12 mouse cellular contexts compared by ENCODE assay signal in the genomic region with DNA sequence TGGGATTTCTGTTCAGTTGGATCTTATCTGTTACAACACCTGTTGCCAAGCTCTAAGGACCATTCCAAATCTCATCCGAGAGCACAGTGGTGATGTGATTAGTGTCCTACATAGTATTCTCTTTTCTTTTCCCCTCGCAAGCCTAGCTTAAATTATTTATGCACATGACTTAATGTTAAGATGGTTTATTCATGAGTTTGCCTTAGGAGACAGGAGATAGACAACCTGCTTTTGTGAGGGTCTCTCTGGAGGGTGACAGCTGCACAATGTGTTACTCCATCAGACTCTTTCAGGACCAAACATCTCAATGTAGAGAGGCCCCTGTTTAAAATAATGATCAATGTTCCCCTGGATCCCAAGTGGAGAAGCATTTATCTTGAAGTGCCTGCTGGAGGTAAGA. TPM values are rescaled to one million over a fixed set of nuclear protein-coding genes. Genes with fewer than 3 reads are reported as not detected.
"Had no signal": no experiment of that assay in that cellular context is flagged by ENCODE, and none has a peak within 500 bp of the region (broad histone marks: within the 10 kb centered on the region; RNA-seq: fewer than 3 reads in every experiment).

No protein-coding gene starts in this region.

- H3K9me3 ChIP-seq: limb, embryonic 13.5 days; neural tube, embryonic 12.5 days had no signal

- H3K27ac ChIP-seq: kidney, postnatal 0 days; limb, embryonic 13.5 days; liver, embryonic 14.5 days; neural tube, embryonic 12.5 days had no signal

- DNase-seq: kidney, adult 8-10 months; lung, adult 18-20 months; thymus, postnatal 36 days had no signal

- H3K4me1 ChIP-seq: limb, embryonic 13.5 days; neural tube, embryonic 12.5 days had no signal

- H3K4me3 ChIP-seq: limb, embryonic 13.5 days; neural tube, embryonic 12.5 days had no signal

- H3K36me3 ChIP-seq: limb, embryonic 13.5 days; neural tube, embryonic 12.5 days had no signal

- H3K4me2 ChIP-seq: limb, embryonic 13.5 days; neural tube, embryonic 12.5 days had no signal

- ATAC-seq: intestine, embryonic 16.5 days had no signal

- H3K9ac ChIP-seq: limb, embryonic 13.5 days; liver, embryonic 14.5 days; neural tube, embryonic 12.5 days had no signal

- H3K27me3 ChIP-seq: limb, embryonic 13.5 days; neural tube, embryonic 12.5 days had no signal

RNA-seq across cellular contexts. Expression of gene Brinp2, which starts 27.3 kb away (rescaled TPM):
- total RNA-seq: liver, adult 2 months; megakaryocyte-erythroid progenitor cell, adult 5-6 weeks; monocyte, adult 5-6 weeks; neutrophil, adult 5-6 weeks had no signal
- polyA plus RNA-seq: liver, adult 2 months; liver, embryonic 14.5 days had no signal

RNA-seq across cellular contexts. Expression of gene Astn1, which starts 33.2 kb away (rescaled TPM):
- total RNA-seq: megakaryocyte-erythroid progenitor cell, adult 5-6 weeks; monocyte, adult 5-6 weeks; neutrophil, adult 5-6 weeks had no signal
